Mouse (Mus musculus): ENCODE measurements around the gene Cd160.

DNA sequence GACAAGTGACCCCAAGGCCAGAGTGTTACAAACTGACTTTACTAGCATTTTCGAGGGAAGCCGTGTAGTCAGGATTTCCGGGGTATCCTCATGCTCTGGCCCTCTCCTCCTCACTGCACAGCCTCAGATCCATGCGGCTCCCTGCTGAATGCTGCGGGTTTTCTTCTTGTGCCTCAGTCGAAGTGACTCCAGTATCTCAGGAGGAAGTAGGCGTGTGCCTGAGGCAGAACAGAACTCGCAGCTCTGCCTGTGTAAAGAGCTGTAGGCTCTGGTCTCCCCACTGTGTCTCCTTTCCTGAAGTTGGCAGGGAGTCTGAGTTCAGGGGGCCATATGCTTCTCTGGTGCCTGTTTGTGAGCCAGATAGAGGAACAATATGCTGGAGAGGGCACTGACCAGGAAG lies 41.9 kb upstream of the Cd160 start:
- TF ChIP-seq CTCF (IDR thresholded peaks at IDR 0.05; ENCODE audit: control insufficient read depth, insufficient read depth, low read length), result no peak
- TF ChIP-seq POLR2A (IDR thresholded peaks at IDR 0.05; ENCODE audit: borderline replicate concordance, control insufficient read depth, low read depth, low read length), result no peak
